Mouse (Mus musculus): ENCODE measurements around the gene Olfr666.
"Not testable (repeated sequence)": the region's sequence is repeated elsewhere in the genome, so short reads cannot be mapped to it uniquely, and the experiment has no call there.

The Olfr666 gene

GRCm38 (mm10) chr7:104895852-104896251 lies at the start of gene Olfr666:
Olfr666 (minus strand) TSS chr7:104895952.
- DNase-seq (ENCODE audit: low spot score in 2 of 2): no peak

GRCm38 (mm10) chr7:104933940-104934339 lies 38.2 kb upstream of the Olfr666 start, which contains the start of gene Olfr669:
Olfr669 (plus strand) TSS chr7:104934240.
- no peak for DNase-seq (ENCODE audit: low spot score in 2 of 2)

DNA sequence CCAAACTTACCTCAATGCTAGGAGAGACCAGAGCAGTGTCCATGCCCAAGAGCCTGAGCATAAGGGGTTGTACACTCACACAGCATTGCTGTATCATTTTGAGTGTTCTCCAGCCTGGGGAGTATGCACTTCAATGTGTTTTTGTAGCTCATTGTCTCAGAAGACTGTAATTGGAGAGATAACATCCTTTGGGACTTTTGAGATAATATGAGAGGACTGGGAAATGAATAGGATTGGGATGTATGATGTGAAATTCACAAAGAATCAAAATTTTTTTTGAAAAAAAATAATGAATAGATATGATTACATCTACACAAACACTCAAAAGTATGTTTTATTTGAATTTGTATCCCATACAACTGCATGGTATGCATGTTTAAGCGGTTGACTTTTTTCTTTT lies 32.2 kb upstream of the Olfr666 start, which contains the start of gene Olfr668:
Gene Olfr668, minus strand, starts transcription at position 101 of the 400 bp plus-strand sequence.
- no peak for DNase-seq (ENCODE audit: low spot score in 2 of 2)

- DNase-seq (ENCODE audit: low spot score in 2 of 2): no peak
Observed at GRCm38 (mm10) chr7:104921382-104921781, 25.6 kb upstream of the Olfr666 start, which contains the start of gene Olfr667. Olfr667 (minus strand) TSS chr7:104921482.

DNA sequence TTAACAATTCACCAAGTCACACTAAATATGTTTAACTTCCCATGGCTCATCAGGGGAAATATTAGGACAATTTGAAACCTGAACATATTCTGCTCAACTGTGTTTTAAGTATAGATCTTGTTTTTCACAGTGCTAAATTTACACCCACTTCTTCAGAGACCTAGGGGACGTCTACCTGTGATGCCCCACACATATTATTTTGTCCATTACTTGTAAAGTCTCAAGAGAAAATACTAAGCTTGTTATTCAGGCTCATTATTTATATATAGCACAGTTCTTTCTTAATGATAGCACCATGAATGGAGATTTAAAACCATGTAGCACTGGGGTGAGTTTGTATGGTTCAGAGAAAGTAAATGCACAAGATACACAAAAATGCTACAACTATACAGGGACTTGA lies 18.0 kb downstream of the Olfr666 start, which contains the start of gene Olfr665:
Gene Olfr665, plus strand, starts transcription at position 301 of the 400 bp plus-strand sequence.
- no peak for DNase-seq (ENCODE audit: low spot score in 2 of 2)

- no peak for DNase-seq (ENCODE audit: low spot score in 2 of 2)
Observed at GRCm38 (mm10) chr7:104861381-104861780, 34.4 kb downstream of the Olfr666 start.

DNA sequence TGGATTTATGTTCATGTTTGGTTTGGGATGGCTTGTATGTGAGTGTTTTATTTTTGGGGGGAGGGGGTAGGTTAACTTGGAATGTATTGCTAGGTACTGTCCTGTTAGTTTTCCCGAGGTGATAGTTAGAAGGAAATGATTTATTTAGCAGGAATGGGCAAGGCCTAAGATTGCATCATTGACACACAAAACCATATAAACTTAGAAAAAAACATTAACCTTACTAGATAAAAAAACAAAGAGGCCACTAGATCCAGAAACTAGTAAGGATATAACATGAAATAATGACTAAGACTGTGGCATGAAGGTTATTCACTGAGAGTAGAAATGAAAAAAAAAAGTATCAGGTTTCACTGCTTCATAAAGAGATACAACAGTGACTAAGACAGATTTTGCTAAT lies 38.1 kb downstream of the Olfr666 start:
- DNase-seq (ENCODE audit: low spot score in 2 of 2): no peak

- DNase-seq (ENCODE audit: low spot score in 2 of 2): not testable (repeated sequence)
Observed at GRCm38 (mm10) chr7:104856709-104857108, 39.0 kb downstream of the Olfr666 start, which contains the start of gene Usp17la. Usp17la (plus strand) TSS chr7:104857009.

- no peak for DNase-seq (ENCODE audit: low spot score in 2 of 2)
Observed at GRCm38 (mm10) chr7:104855248-104855750, 40.5 kb downstream of the Olfr666 start.

GRCm38 (mm10) chr7:104851546-104851945 lies 44.2 kb downstream of the Olfr666 start:
- not testable (repeated sequence) for DNase-seq (ENCODE audit: low spot score in 2 of 2)

DNA sequence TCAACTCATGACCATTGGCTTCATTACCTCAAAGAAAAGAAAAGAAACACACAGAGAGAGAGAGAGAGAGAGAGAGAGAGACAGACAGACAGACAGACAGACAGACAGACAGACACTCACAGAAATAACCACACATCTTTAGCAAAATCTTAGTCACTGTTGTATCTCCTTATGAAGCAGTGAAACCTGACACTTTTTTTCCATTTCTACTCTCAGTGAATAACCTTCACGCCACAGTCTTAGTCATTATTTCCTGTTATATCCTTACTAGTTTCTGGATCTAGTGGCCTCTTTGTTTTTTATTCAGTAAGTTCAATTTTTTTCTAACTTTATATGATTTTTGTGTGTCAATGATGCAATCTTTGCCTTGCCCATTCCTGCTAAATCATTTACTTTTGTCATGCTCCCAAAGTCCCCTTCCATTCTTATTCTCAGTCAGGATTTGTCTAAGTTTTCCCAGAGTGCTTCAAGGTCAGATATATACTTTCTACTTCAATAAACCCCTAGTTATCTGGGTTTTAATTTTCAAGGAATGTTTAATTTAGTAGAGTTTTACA lies 51.9 kb downstream of the Olfr666 start:
- no peak for DNase-seq (ENCODE audit: low spot score in 2 of 2)

DNA sequence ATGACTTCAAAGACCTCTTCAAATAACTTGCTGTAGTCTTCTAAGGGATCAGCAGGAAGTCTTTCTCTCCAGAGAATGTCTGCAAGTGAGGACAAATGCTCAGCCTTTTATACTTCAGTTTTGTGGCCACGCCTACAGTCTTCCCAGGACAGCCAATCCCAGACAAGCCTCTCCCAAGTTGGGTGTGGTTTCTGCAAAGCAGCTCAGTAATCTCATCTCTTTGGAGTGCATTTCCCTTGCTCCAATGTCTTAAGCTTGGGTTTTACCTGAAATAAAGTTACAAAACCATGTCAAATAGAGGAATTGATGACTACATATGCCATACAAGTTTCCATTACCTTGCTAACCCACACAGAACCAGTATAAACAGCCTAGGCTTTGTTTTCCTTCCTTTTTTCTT lies 53.2 kb downstream of the Olfr666 start, which contains the start of gene Usp17lb:
Gene Usp17lb, minus strand, starts transcription at position 101 of the 400 bp plus-strand sequence.
- DNase-seq (ENCODE audit: low spot score in 2 of 2): no peak
